Mouse (Mus musculus) heart, embryonic 16.5 days (tissue): ENCODE measurements around the gene Impad1. TPM values are rescaled to one million over a fixed set of nuclear protein-coding genes. Genes with fewer than 3 reads are reported as not detected.

Experiments used
- ATAC-seq: fragments of 200-750 bp; cut with Nextera tagmentation; replicated peaks from 2 replicates; pipeline ENCODE4 v1.8.0; 2017; ENCODE audit warnings: moderate number of reproducible peaks; ENCODE audit not compliant: insufficient read depth, low FRiP score; ENCODE audit errors: extremely low read depth
- H3K27ac ChIP-seq: fragments of 300-500 bp; sonication (generic); 2 replicates; pipeline ENCODE4 v1.5.1; 2014; ENCODE audit warnings: mild to moderate bottlenecking, low read length, control low read depth, moderate library complexity
- H3K27me3 ChIP-seq: fragments of 300-500 bp; sonication (generic); 2 replicates; pipeline ENCODE4 v1.6.1; 2014; ENCODE audit warnings: low read length, mixed read lengths; ENCODE audit not compliant: control insufficient read depth, insufficient read depth
- H3K36me3 ChIP-seq: fragments of 300-500 bp; sonication (generic); 2 replicates; pipeline ENCODE4 v1.6.1; 2014; ENCODE audit not compliant: control insufficient read depth, insufficient read depth
- H3K4me1 ChIP-seq: fragments of 300-500 bp; sonication (generic); 2 replicates; pipeline ENCODE4 v1.6.1; 2014; ENCODE audit warnings: low read length, mixed read lengths; ENCODE audit not compliant: control insufficient read depth, insufficient read depth
- H3K4me2 ChIP-seq: fragments of 300-500 bp; sonication (generic); 2 replicates; pipeline ENCODE4 v1.6.1; 2014; ENCODE audit warnings: low read depth, mild to moderate bottlenecking, control low read depth, low read length
- H3K4me3 ChIP-seq: fragments of 300-500 bp; sonication (generic); 2 replicates; pipeline ENCODE4 v1.5.1; 2014; ENCODE audit warnings: mild to moderate bottlenecking, control low read depth, low read length
- H3K9ac ChIP-seq: fragments of 300-500 bp; sonication (generic); 2 replicates; pipeline ENCODE4 v1.6.1; 2014; ENCODE audit warnings: low read length, control low read depth
- H3K9me3 ChIP-seq: fragments of 300-500 bp; sonication (generic); replicated peaks from 2 replicates; pipeline ENCODE4 v1.6.1; 2016; ENCODE audit warnings: low read length; ENCODE audit not compliant: control insufficient read depth
- WGBS: fragments of 180-500 bp; shearing (Covaris S2); extraction: QIAGEN DNeasy Blood & Tissue Kit; methylation state at CpG from one replicate; pipeline ENCODE4 v1.1.7; 2014; 5-methylcytosine and 5-hydroxymethylcytosine counted together
- polyA plus RNA-seq: library from polyadenylated mRNA; unstranded; fragments of >200 nt; fragmentation: Nextera tagmentation; extraction: Ambion mirVana; gene quantifications from 2 replicates; pipeline ENCODE4 v1.2.1, GENCODE M21; 2015

Impad1 gene
- polyA plus RNA-seq, 1 experiment from 2014 or later, result 21.9 TPM

DNA sequence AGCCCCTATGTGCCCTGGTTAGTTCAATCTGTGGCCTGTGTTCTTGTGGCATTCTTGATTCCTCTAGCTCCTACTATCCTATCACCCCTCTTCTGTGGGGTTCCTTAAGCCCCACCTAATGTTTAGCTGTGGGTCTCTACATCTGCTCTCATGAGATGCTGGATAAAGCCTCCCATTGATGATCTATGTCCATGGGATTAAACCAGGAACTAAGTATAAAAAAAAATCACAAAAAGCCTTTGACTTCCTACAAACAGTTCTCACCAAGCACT lies 9.5 kb downstream of the Impad1 start:
- Histone ChIP-seq H3K27me3 (no peaks in the 10 kb centered on the region), H3K4me1 (no peaks in the 10 kb centered on the region), H3K9ac (no peak overlapping the region), H3K27ac (no peak overlapping the region), H3K4me3 (no peak overlapping the region), H3K4me2 (no peak overlapping the region), H3K36me3 (peaks cover 8% of the 10 kb centered on the region), H3K9me3 (peaks cover 8% of the 10 kb centered on the region)
- ATAC-seq, result no peak

- Histone ChIP-seq H3K9ac (no peak overlapping the region), H3K27ac (no peak overlapping the region), H3K4me1 (no peaks in the 10 kb centered on the region), H3K9me3 (peaks cover 8% of the 10 kb centered on the region), H3K4me3 (no peak overlapping the region), H3K4me2 (no peak overlapping the region), H3K36me3 (peaks cover 8% of the 10 kb centered on the region), H3K27me3 (no peaks in the 10 kb centered on the region)
- 89% methylated on average over 4 of the region's 4 CpGs for WGBS
- ATAC-seq, result no peak
These were observed 10.1 kb downstream of the Impad1 start for GRCm38 (mm10) chr4:4782882-4783685.

DNA sequence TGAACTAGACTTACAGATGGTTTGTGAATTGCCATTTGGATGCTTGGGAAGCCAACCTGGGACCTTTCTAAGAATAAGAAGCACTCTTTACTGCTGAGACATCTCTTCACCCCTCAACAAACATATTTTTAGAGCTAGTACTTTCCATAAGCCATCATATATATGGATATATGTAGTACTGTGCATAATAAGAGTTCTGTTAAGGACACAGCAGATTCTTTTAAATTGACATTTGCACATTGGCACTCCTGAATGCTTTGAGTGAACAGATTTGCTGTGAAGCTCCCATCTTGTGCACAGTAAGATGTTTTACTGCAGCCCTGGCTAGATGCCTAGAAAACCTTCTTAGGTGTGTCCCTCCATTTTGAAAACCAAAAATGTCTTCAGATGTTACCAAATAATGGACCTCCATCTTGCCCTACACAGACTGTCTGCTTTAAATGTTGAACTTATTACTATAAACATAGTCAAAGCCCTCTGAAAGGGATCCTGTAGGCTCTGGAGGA lies 13.8 kb downstream of the Impad1 start:
- Histone ChIP-seq H3K4me1 (no peaks in the 10 kb centered on the region), H3K27me3 (no peaks in the 10 kb centered on the region), H3K27ac (no peak overlapping the region), H3K9me3 (peaks cover 8% of the 10 kb centered on the region), H3K4me3 (no peak overlapping the region), H3K4me2 (no peak overlapping the region), H3K9ac (no peak overlapping the region), H3K36me3 (peaks cover 17% of the 10 kb centered on the region)
- no peak for ATAC-seq

DNA sequence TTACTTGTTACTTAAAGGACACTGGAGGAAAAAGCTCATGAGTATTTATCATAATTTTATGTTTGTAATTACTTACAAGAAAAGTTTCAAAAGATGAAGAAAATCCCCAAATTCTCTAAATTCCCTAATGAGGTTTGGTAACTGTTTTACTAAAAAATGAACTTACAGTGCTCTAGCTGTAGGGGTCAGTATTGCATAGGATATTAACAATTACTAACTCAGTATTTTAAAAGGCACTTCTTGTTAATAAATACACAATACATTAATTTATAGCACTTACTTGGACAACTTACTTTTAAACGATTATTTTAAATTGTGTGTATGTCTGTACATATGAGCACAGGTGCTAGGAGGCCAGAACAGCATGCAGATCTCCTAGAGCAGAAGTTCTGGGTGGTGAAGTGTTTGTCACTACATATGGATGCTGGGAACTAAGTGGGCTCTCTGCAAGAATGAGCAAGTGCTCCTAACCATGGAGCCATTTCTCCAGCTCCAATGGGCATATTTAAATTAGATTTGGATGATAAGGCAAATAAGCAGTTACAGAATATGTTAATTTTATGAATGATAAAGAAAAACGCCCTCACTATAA lies 21.5 kb downstream of the Impad1 start:
- H3K9ac ChIP-seq, result no peak overlapping the region
- WGBS, result 62% methylated on average over 2 of the region's 2 CpGs
- no peak overlapping the region for H3K27ac ChIP-seq
- no peaks in the 10 kb centered on the region for H3K27me3 ChIP-seq
- H3K4me2 ChIP-seq, result no peak overlapping the region
- no peak for ATAC-seq
- peaks cover 20% of the 10 kb centered on the region for H3K36me3 ChIP-seq
- H3K4me1 ChIP-seq, result no peaks in the 10 kb centered on the region
- no peak overlapping the region for H3K4me3 ChIP-seq
- no peaks in the 10 kb centered on the region for H3K9me3 ChIP-seq

DNA sequence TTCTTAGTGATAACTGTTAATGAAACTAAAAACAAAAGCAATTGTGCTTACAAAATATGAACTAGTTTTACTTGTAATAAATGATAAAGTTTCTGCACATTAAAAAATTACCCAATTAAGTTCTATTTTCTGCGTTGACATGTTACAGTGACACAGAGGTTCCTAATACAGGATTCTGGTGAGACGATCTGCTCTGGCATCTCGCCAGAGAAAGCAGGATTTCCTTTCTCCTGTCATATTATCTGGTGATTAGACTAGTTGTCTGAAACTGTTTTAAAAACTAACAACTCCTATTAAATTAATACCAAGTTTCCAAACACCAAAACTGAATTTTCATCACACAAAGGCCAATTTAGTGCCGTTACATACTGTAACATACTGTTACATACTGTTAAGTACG lies 27.3 kb downstream of the Impad1 start:
- no peaks in the 10 kb centered on the region for H3K4me1 ChIP-seq
- no peak overlapping the region for H3K27ac ChIP-seq
- no peak overlapping the region for H3K4me2 ChIP-seq
- ATAC-seq, result no peak
- no peak overlapping the region for H3K4me3 ChIP-seq
- H3K9ac ChIP-seq, result no peak overlapping the region
- 66% methylated on average over 5 of the region's 5 CpGs for WGBS
- H3K27me3 ChIP-seq, result no peaks in the 10 kb centered on the region
- peaks cover 14% of the 10 kb centered on the region for H3K36me3 ChIP-seq
- H3K9me3 ChIP-seq, result no peaks in the 10 kb centered on the region

- no peaks in the 10 kb centered on the region for H3K27me3 ChIP-seq
- H3K9me3 ChIP-seq, result no peaks in the 10 kb centered on the region
- no peak overlapping the region for H3K27ac ChIP-seq
- no peaks in the 10 kb centered on the region for H3K36me3 ChIP-seq
- no peak overlapping the region for H3K4me2 ChIP-seq
- no peak overlapping the region for H3K4me3 ChIP-seq
- no peak overlapping the region for H3K9ac ChIP-seq
- H3K4me1 ChIP-seq, result no peaks in the 10 kb centered on the region
- ATAC-seq, result no peak
- 81% methylated on average over 4 of the region's 4 CpGs for WGBS
These were observed 34.8 kb downstream of the Impad1 start for GRCm38 (mm10) chr4:4758376-4758775.

DNA sequence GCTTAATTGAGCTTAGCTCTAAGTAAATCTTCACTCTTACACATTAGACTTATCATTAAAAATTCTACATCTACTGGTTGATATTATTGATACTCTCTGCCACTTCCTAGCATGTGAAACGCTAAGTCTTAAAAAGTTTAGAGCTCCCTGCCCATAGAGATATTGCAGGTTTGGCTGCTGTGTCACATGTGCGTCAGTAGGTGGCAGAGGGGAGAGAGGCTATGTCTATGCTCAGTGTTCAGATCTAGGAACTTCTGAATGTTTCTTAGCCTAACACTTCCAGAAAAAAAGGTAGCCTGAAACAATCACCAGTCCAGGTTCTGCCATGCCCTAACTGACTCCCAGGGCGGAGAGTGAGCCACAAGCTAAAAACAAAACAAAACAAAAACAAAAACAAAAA lies 63.7 kb downstream of the Impad1 start:
- H3K9me3 ChIP-seq, result no peaks in the 10 kb centered on the region
- H3K4me1 ChIP-seq, result no peaks in the 10 kb centered on the region
- H3K9ac ChIP-seq, result no peak overlapping the region
- no peak for ATAC-seq
- H3K4me2 ChIP-seq, result no peak overlapping the region
- H3K27me3 ChIP-seq, result no peaks in the 10 kb centered on the region
- WGBS, result 47% methylated on average over 3 of the region's 3 CpGs
- H3K4me3 ChIP-seq, result no peak overlapping the region
- no peak overlapping the region for H3K27ac ChIP-seq
- no peaks in the 10 kb centered on the region for H3K36me3 ChIP-seq

GRCm38 (mm10) chr4:4726241-4726776 lies 66.8 kb downstream of the Impad1 start:
- H3K4me1 ChIP-seq, result no peaks in the 10 kb centered on the region
- H3K9me3 ChIP-seq, result no peaks in the 10 kb centered on the region
- H3K27me3 ChIP-seq, result no peaks in the 10 kb centered on the region
- no peak for ATAC-seq
- WGBS, result 74% methylated on average over 3 of the region's 3 CpGs
- no peak overlapping the region for H3K27ac ChIP-seq
- no peaks in the 10 kb centered on the region for H3K36me3 ChIP-seq
- no peak overlapping the region for H3K4me3 ChIP-seq
- H3K4me2 ChIP-seq, result no peak overlapping the region
- no peak overlapping the region for H3K9ac ChIP-seq

DNA sequence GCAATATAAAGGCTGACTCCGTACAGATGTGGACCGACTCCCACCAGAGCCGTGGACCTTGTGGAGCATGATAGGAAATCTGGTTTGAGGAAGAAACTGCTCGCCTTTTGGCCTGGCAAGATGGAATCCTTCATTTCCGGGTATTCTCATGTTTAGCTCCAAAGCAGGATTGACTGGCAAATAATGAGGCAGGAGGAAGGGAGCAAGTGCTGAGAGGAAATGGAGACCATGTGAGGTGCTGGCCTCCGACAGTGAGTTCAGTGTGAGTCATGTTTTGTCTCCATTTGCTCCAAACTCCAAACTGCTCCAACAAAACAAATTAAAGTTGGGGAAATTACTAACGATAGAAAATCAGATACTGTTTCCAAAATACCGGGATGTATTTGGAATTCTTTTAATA lies 69.3 kb downstream of the Impad1 start:
- Histone ChIP-seq H3K9ac (no peak overlapping the region), H3K36me3 (no peaks in the 10 kb centered on the region), H3K27me3 (no peaks in the 10 kb centered on the region), H3K9me3 (no peaks in the 10 kb centered on the region), H3K4me2 (no peak overlapping the region), H3K4me1 (no peaks in the 10 kb centered on the region), H3K4me3 (no peak overlapping the region), H3K27ac (no peak overlapping the region)
- no peak for ATAC-seq
- 64% methylated on average over 8 of the region's 8 CpGs for WGBS
